Mouse (Mus musculus) adrenal gland, adult 2 months (tissue): ENCODE results near the gene Cdh13. TPM values are rescaled to one million over a fixed set of nuclear protein-coding genes. Genes with fewer than 3 reads are reported as not detected.

Experiments used
- DNase-seq: peaks from one replicate; pipeline ENCODE4 v3.0.0; 2021
- polyA plus RNA-seq: library from polyadenylated mRNA; depleted of rRNA; stranded (reverse); fragments of >200 nt; gene quantifications from 2 replicates; pipeline ENCODE4 v1.2.3, GENCODE M21; 2012
- total RNA-seq, 2 experiments: library from RNA; stranded (reverse); gene quantifications; 2 replicates each; pipeline ENCODE4 v1.2.3; 2021

The Cdh13 gene
- total and polyA plus RNA-seq, 3 experiments: 5.3 to 8.7 (median 8.1) TPM

- no peak for DNase-seq
These were observed 96.5 kb downstream of the Cdh13 start for GRCm38 (mm10) chr8:118380058-118380457.

GRCm38 (mm10) chr8:118380782-118381181 lies 97.2 kb downstream of the Cdh13 start:
- DNase-seq: no peak

- DNase-seq: no peak
These were observed 98.1 kb downstream of the Cdh13 start for GRCm38 (mm10) chr8:118381641-118382040.

- no peak for DNase-seq
These were observed 100.8 kb downstream of the Cdh13 start for GRCm38 (mm10) chr8:118384314-118384713.

GRCm38 (mm10) chr8:118389456-118389855 lies 105.9 kb downstream of the Cdh13 start:
- no peak for DNase-seq

- peak; percentile 66 for DNase-seq
These were observed 110.5 kb downstream of the Cdh13 start for GRCm38 (mm10) chr8:118393909-118394650.

DNA sequence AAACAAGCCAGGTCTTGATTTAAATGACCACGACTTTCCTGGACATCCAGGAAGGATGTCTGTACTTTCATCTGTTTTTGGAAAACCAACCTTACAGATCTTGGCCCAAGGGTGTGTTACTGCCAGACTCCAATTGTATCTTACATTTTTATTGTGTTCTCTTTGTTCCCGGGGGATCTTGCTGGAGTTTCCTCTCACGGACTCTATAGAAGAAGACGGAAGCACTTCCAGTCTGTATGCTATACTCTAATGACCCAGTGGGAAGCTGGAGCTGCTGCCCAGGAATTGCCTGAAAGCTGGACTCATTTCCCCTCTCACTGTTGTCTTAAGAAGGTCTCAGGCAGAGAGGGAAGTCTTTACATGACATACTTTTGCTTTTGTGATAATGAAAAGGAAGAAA lies 111.6 kb downstream of the Cdh13 start:
- no peak for DNase-seq

- no peak for DNase-seq
These were observed 121.3 kb downstream of the Cdh13 start for GRCm38 (mm10) chr8:118404836-118405235.

DNA sequence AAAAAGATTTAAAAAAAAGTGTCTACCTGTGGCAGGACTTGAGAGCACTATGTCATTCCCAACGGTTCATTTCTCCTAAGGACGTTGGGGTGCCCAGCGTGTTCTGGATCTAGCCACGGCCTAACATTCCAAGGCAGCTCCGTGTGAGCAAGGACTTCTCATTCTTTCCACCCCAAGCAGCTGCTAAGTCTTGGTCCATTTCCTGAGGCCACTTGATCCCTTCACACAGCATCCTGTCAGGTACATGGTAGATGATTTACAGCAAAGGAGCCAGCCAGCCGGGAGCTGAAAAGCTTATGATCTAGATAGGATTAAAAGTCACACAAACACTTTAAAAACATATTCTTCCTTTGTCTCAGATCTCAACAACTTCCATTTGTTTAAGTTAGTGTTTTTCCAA lies 123.8 kb downstream of the Cdh13 start:
- DNase-seq: no peak

GRCm38 (mm10) chr8:118409396-118409795 lies 125.9 kb downstream of the Cdh13 start:
- DNase-seq: no peak

GRCm38 (mm10) chr8:118410341-118410970 lies 126.9 kb downstream of the Cdh13 start:
- no peak for DNase-seq

DNA sequence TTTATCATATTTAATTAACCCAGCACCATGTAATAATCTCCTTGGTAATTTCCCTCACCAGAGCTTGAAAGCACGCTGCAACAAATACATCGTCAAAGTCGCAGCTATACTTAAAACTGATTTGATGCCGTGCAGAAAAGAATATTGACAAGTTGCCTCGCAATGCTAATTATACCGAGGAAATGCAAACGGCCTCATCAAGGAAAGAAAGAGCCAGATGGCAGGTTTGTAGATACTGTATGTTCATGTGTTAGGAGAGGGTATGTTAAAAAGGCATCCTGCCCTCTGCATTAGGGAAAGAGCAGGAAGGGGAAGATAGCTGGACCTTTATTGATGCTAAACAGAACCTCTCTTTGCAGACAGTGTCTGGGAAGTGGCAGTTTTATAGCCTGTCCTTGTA lies 132.1 kb downstream of the Cdh13 start:
- DNase-seq: no peak

- peak; percentile 36 for DNase-seq
These were observed 133.3 kb downstream of the Cdh13 start for GRCm38 (mm10) chr8:118416811-118417355.

DNA sequence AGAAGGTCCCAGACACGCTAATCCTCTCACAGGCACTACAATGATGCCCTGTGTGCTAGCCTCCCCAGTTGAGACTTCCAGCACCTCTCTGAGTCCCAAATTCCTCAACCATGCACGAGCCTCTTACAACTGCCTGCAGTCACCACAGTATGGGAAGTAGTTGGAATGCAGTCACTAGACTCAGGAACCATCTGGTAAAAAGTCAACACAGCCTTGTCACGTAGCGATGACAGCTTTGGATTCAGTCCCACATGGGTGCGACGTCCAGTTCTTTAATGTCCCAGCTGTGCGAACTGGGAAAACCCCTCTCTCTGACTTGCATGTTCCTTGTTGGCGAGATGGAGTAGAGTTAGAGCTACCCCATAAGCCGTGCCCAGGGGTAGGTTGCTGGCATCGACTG lies 139.1 kb downstream of the Cdh13 start:
- no peak for DNase-seq

GRCm38 (mm10) chr8:118428941-118429340 lies 145.4 kb downstream of the Cdh13 start:
- no peak for DNase-seq

DNA sequence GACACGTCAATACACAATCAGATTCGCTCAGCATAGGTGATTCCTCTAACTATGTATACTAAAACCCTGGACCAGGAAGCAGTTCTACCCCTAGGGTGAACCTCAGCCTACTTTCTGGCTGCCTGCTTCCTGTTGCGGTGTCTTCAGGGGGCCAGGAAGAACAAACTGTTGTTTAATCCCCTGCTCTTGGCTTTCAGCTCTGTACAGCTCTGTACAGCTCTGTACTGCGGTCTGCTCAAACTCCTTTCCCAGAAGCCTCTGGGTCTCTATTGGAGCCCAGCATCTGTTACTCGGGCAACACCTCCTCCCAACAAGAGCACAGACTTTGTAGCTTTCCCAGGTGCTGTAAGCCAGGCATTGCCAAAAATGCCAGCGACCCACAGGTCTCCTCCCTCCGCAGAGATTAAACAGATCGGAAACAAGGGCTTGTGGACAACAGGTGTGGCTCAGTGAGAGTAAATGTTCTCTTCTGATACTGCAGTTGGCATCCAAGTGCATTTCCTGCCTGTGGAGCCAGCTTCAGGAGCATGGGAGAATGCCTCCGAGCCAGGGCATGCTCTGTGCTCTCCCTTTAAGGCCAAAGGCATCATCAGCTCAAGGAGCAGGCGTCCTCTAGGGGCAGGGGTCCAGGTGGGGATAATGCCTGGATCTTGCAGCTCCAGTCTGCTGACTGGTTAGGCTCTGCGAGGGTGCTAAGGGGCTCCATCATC lies 148.4 kb downstream of the Cdh13 start:
- no peak for DNase-seq

DNA sequence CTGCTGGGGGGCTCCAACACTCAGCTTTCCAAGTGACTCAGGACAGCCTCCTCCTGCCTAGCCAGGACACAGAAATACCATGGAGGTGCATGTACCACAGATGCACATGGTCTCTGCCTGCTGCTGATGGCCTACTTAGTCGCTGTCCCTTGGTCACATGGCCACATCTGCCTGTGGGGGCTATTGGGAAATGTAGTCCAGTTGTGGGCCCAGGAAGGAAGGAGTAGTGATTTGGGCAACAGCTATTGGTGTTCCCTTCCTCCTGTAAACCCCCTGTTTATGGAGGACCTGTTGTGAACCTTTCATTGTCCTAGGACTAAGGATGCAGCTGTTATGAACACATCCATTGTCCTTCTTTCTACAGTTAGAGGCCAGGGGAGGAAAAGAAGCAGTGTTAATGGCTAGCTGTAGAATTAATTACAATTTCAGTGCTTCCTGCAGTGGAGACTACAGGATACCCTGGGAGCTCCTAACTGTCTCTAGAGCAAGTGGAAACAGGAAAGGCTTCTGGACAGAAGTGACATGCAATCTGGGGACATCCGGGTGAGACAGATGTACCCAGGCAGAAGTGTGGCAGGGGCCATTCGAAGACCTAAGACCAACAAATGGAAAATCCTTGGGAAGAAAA lies 150.1 kb downstream of the Cdh13 start:
- no peak for DNase-seq

DNA sequence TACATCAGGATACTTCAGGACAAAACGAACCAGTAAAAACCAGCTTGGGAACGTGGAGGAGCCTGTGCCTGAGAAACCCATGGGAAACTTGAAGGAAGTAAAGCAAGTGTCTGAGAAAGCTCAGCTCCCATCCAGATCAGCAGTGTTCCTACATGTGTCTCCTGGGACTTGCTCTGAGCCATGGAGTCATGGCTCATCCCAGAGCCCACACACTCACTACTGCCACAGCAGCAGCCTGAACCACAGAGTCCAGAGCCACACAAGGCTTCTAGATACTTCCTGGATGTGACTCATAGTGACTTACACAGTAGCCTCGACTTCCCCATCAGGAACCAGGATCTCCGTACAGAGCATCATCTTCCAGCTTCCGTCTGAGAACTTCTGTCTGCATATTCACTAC lies 153.2 kb downstream of the Cdh13 start:
- no peak for DNase-seq

DNA sequence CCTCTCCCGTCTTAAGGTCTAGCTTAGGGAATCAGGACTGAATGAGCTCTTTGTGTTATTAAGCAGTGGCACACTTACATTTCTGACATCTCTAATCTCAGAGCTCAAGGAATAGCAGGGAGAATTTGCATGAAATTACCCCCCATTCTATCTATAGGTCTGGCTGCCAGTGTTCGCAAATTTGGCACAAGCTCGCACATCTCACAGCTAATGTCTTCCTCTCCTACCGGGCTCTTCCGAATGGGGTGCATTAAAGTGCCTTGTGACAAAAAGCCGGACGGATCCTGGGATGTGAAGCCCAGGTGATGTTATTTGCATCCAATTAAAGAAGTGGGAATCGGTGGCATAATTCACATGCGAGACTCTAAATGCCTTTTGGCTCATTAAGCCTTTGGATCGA lies 153.6 kb downstream of the Cdh13 start:
- DNase-seq: no peak

DNA sequence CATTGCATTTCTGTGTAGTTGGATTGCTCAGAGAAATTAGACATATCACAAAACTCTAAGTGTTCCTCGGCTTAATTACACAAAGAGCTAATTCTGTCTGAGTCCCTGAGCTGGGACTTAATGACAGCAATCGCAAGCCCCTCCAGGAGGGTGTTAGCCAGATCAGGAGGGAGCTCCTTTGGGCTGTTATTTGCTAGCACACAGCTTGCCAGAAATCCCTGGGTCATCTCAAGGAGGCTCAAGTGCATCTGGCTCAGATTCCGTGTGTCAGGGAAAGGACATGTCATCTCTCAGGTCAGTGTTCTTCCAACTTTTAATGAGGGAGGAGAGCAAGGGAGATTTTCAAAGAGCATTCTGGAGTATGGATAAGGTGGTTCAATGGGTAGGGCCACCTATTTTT lies 154.3 kb downstream of the Cdh13 start:
- DNase-seq: no peak

DNA sequence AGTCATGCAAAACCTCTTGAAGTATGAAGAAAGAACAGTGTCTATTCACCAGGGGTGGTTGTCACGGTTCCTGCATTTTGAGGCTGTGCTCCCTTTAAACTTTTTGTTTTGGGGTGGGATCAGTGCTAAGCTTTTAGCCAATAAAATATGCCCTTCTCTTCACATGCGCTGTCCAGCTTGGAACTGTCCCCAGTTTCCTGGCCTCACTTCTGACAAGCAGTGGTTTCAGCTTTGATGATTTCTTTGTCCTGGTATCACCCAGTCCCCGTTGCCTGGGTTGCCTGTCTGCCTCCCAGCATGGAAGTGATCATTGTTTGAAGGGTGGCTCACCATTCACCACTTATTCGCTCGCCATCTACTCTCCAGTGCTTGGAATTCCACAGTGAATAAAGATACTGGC lies 156.3 kb downstream of the Cdh13 start:
- DNase-seq: no peak

GRCm38 (mm10) chr8:118443361-118443760 lies 159.8 kb downstream of the Cdh13 start:
- DNase-seq: peak; percentile 40
